Mouse (Mus musculus): ENCODE results near the gene Psme3.

GRCm38 (mm10) chr11:101276319-101277070 lies 39.5 kb upstream of the Psme3 start:
- no peak for TF ChIP-seq EP300 (IDR thresholded peaks at IDR 0.05; ENCODE audit: low read depth)
- no peak for TF ChIP-seq CTCF (IDR thresholded peaks at IDR 0.05; ENCODE audit: low read depth)
